Mouse (Mus musculus) megakaryocyte-erythroid progenitor cell, adult 5-6 weeks (primary cell): ENCODE measurements at regions not wholly inside any gene's neighbourhood (a gene's known extent, or its start where the extent isn't known, plus 50 kb on each side); places are given as distances from the start of the nearest gene placed in this dataset.

Experiments
- ATAC-seq: replicated peaks from 2 replicates; pipeline ENCODE4 v1.8.0; 2016; ENCODE audit warnings: mild to moderate bottlenecking, inconsistent platforms; ENCODE audit not compliant: severe bottlenecking, poor library complexity, low FRiP score, low TSS enrichment

DNA sequence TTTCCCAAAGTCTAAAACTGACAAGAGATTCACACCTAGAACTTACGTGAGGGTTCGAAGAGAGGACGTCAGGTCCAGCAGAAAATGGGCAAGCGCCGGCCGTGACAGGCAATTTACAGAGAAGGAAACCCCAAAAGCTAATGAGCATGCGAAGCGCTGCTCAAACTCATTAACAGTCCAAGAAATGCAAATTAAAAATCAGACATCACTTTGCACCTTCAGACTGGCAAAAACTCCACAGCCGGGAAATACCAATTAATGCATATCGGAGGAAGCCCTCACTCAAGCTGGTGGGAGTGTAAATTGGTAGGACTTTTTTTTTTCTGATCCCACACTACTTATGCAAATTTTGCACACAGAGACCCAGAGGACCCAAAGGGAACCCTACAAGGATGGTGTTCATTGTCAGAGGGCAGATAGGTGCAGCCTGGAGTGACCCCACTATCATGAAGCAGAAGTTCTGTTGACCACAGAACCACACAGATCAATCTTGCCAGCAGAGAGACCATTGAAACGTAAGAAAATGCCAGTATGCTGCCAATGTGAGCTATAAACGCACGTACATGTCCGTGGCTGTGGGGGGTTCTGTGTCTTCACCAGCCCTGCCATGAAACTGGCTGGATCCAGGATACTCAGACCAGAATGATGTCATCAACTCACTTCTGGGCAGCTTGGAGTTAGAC lies 74.8 kb upstream of the Mvb12b start:
- no peak for ATAC-seq

DNA sequence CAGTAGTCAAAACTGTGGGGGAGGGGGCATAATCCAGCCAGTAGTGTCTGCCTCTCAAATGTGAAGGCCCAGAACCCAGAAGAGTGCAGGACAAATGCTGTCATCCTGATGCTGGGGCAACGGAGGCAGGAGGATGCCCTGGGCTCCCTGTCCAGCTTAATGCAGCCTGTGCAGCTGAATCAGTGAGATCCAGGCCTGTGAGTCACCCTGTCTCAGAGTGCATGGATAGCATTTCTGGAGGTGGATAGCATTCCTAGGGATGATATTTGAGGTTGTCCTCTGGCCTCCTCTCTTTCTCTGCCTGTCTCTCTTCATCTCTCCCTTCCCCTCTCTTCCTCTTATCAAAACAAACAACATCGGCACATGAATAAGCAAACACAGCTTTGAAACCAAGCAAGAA lies 73.8 kb upstream of the Mvb12b start:
- no peak for ATAC-seq

GRCm38 (mm10) chr2:33957754-33958153 lies 70.0 kb upstream of the Mvb12b start:
- ATAC-seq = no peak

- ATAC-seq = no peak
Observed at GRCm38 (mm10) chr2:33944301-33944700, 56.6 kb upstream of the Mvb12b start.

GRCm38 (mm10) chr2:33942085-33942484 lies 54.3 kb upstream of the Mvb12b start:
- ATAC-seq = no peak

DNA sequence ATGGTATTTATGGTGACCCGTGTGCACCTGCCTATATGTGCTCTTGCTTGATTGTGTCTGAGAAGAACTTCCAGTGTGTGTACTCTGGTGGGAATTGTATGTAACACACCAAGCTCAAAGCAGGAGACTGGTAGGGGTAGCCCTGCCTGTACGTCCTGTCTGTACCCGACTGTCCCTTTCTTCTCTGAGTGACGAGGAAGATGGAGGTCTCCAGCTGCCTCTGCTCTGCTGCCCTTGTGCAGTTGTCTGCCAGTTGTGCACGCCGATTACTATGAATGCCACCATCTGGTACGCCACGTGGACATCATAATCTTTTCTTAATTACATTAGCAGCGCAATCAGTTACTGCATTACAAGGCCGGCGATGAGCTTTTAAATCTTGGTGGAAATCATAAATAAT lies 53.6 kb upstream of the Mvb12b start:
- ATAC-seq = no peak

DNA sequence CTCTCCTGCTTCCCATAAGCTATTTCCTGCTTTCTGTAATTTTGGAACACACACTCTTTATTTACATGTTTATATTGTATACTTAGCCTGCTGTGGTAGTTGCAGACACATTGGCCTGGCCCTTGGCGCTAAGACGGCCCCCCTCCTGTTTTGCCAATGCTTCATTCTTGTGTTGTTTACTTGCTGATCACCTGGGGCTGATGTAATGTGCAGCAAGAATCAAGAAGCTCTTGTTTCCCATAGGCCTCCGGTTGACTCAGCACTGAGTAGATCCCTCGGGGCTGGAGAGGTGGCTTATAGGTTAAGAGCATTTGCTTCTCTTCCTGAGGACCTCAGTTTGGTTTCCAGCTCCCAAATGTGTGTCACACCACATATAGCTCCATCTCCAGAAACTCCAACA lies 52.1 kb upstream of the Mvb12b start:
- ATAC-seq = no peak
